Mouse (Mus musculus): ENCODE results near the gene Frk.

DNA sequence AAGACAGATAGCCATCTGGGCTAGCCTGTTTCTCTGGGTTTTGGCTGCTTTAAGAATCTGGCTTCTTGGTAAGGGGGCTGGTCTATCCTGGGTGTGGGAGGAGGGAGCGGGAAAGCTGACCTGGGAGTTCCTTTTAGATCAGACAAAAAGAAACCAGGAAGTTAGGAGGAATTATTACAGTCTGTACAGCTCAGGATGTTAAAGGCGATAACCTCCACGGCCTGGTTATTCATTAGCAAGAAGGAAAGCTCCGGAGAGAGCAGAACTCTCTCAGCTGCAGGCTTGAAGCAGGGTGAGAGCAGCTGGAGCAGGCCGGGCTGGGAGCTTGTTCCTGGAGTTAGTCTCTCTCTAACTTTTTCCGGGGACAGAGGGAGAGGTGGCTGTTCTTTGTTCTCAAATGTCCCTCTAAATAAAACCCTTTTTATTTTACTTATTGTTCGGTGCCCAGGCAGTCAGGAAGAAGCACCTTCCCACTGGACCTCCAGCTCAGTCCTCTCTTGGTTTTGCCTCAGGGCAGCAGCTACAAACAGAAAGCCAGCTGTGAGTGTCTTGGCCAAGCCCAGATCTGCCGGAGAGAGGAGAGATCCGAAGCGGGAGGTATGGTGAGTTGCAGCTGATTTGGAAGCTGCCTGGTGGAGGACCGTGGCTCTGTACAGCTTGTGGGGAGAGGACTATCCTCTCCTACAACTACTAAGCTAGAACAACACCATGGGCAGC lies at the start of gene Frk:
- TF ChIP-seq CTCF (IDR thresholded peaks at IDR 0.05; ENCODE audit: low read depth, low read length) (no peak), POLR2A (IDR thresholded peaks at IDR 0.05; ENCODE audit: extremely low read depth, insufficient read depth, low read length) (no peak)
